Mouse (Mus musculus) common myeloid progenitor, adult 5-6 weeks (primary cell): ENCODE results near the gene Ppp1r16b. TPM values are rescaled to one million over a fixed set of nuclear protein-coding genes. Genes with fewer than 3 reads are reported as not detected.
"Not testable (repeated sequence)": the region's sequence is repeated elsewhere in the genome, so short reads cannot be mapped to it uniquely, and the experiment has no call there.

Source experiments
- ATAC-seq: replicated peaks from 2 replicates; pipeline ENCODE4 v1.8.0; 2016; ENCODE audit warnings: low read depth, mild to moderate bottlenecking, moderate TSS enrichment, inconsistent platforms; ENCODE audit not compliant: poor library complexity, severe bottlenecking
- total RNA-seq: library from RNA; stranded (forward); fragments of 200-1000, 187-1606 nt; gene quantifications from 2 replicates; pipeline ENCODE4 v1.2.3, GENCODE M21; 2017

The Ppp1r16b gene
- total RNA-seq, 1 experiment from 2014 or later = 0.82 TPM

DNA sequence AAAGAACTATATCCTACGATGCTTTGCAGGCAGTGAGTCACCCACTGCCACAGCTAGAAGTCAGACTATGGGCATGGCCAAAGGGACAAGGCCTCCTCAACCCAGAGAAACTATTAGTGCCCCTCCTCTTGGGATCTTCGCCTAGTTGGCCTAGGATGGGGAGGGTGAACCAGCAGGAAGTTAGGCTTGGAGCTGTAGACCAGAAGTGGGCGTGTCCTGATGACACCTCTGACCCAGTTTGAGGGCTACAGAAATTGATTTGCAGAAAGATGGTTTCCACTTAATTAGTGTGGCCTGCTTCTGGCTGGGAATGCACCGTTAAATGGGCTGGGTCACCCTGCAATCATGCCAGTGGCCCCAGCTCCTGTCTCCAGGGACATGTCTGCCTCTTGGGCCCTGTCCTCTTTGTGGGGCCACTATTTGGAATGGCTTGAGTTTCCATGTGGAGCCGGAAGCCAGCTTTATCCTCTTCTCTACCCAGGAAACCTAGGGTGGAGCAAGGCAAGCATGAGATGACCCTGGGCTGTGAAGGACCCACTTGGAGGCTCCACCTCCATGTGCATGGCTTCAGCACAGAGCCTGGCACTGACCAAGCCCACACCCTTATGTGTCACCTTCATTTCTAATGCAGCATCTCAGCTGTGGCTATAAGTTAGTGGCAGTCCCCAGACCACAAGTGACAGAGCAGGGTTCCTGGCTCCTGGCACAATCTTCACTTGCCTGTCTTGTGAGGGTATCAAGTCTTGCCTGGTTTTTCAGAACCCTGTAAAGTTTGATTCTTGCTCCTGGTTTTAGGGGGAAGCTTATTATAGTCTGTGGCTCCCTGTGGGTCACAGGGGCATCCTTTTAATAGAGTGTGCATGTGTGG lies 52.6 kb downstream of the Ppp1r16b start:
- no peak for ATAC-seq

DNA sequence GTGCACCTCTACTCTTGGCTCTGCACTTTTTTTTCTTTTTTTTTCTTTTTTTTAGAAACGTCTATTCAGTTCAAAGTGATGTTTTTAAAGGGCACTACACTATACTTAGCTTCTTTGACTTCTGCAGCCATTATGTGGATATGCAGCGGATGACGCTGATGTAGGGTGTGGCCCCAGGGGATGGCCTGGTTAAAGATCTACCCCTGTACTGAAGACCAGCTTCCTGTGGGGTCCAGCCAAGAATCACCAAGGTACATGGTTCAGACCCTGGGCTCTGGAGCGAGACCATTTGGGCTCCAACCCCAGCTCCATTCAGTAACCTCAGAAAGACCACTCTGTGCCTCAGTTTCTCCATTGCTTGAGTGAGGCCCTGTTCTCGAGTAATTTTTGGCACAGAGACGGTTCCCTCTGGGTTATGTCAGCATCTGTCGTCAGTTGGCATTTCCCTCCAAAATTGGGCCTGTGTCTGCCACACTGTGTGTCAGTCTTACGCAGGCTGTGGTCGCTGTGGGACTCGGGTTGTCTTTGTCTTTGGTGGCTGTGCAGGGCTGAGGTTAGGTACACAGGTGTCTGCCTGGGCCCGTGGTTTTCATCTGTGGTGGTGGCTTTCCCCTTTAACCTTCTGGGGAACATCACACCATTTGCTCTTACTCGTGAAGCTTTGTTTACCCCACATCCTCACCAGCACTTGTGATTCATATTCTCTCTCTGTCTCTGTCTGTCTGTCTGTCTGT lies 53.8 kb downstream of the Ppp1r16b start:
- ATAC-seq = no peak

DNA sequence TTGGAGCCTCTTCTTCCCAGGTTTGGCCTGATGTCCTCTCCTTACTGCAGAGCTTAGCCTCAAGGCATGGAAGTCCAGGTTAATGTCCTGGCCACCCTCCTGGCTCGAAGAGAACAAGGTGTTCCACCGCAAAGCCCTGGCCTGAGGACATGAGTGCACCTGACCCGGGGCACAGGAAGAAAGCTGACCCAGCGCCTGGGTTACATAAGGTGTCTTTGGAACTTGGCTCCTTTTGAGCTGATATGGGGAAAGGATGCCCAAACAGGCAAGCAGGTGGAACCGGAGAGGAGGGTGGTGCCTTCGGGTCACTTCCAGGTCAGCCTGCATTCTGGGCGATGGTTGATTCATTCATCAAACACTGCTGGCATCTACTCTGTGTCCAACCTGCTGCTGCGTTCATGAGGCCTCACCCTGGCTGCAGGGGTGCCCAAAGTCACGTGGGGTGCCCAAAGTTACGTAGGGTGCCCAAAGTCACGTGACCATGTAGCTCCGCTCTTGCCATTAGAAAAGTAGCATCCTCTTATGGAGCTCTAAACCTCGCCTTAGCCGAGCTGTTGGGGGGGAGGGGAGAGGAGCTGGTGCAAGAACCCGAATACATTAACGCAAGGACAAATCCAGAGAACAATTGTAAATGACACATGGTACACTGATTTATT lies 55.6 kb downstream of the Ppp1r16b start:
- no peak for ATAC-seq

DNA sequence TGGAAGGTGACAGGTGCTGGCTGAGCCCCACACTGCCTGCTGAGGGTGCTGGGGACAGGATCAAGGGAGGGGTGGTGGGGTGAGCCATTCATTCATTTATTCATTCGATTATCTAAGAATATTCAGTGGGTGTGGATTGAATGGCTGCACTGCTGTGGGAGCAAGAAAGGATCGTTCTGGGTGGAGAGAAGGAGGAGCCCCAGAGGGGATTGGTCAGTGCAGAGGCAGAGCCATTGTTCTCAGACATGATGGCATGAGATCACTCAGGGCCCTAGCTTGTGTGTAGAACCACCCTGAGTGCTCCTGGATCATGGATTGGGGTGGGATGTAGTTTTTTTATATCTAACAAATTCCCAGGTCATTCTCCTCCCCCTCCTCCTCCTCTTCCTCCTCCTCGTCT lies 56.3 kb downstream of the Ppp1r16b start:
- no peak for ATAC-seq

DNA sequence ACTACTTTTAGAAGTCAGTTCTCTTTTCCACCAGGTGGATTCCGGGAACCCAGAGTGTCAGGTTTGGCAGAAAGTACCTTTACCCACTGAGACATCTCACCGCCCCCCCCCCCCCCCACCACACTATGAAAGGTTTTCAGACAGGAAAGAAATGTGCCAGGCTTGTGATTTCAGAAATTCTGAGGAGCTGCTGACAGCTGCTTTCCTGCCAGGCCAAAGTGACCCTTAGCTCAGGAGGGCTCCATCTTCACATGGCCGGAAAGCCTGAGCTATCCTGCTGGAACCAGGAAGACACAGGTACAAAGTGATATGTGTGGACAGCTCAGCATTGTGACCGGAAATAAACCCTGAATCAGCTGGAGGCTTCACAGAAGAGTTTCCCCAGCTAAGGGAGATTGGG lies 56.9 kb downstream of the Ppp1r16b start:
- ATAC-seq = no peak

DNA sequence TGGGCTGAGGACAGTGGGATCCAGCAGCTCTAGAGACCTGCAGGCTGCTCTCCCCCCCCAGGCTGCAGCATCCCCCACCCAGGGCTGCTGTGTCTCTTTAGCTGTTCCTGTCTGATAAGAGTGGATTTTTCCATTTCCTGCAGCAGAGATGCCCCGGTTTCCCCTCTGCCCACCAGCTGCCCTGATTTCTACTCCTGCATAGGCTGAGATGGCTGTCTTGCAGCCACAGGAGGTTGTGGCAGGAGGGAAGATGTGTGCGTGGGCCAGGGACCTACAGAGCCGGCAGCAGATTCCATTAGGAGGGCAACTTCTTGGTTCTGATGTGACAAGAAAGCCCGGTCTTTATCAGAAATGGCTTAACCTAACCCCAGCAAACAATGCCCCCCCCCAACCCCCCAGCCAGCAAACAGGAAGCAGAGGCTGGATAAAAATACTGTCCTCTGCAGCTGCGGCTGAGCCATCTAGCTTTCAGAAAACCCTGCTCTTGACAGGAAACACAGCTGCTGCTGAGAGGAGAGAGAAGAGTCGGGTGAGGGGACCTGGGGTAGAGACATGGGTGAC lies 57.9 kb downstream of the Ppp1r16b start:
- ATAC-seq = peak; percentile 79

DNA sequence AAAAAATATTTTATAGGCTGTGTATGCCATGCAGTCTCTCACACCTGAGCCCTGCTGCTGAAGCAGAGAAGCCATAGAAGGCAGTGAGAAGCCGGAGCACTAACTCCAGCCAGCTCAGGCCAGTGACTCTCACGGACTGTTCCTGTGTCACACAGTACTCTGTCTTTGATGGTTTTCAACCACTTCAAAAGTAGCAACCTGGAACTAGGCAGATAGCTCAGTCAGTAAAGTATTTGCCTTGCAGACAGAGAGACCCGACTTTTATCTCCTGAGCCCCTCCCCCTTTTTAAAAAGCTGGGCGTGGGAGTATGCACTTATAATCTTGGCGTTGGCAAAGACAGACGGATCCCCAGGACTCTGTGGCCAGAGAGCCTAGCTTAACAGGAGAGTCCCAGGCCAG lies 58.6 kb downstream of the Ppp1r16b start:
- ATAC-seq = no peak

DNA sequence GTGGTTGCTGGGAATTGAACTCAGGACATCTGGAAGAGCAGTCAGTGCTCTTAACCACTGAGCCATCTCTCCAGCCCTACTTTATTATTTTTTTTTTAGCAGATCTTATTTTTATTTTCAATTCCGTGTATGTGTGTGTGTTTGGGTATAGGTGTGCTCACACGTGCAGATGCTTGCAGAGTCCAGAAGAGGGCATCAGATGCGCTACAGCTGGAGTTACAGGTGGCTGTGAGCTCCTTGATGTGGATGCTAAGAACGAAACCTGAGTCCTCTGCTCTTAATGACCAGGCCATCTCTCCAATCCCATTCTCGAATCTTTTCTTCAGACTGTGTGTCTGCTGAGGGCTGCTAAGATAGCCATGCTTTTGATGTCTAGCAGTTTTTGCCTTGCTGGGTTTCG lies 61.1 kb downstream of the Ppp1r16b start:
- no peak for ATAC-seq

DNA sequence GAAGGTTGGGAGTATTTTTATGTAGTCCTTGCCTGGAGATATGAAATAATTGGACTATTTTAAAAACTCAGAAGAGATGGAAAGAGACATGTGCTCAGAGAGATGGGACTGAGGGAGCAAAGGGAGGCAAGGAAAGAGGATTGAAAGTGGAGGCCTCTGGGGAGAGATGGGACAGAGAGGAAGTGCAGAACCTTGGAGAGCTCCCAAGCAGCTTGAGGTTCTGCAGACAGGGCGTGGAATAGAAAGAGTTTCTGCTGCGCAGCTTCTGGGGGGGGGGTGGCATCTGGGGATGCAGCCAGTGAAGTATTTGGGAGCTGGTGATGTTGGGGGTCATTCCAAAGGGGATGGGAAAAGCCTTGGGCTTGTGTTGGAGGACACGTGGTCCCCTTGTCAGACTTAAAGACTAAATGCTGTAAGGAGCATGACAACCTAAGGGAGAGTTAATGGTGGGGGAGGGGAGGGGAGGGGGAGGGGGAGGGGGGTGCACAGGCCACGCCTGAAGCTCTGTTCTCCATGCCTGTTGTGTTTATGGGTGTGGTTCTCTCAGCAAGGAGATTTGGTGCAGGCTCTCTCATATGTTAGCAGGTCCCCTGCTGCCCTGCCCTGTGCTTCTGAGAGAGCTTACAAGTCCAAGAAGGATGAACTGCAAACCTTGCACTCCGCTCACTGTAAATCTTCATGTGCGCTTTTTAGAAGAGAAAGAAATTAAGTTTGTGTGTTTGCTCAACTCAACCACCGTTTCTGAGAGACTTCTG lies 63.0 kb downstream of the Ppp1r16b start:
- peak; percentile 56 for ATAC-seq

DNA sequence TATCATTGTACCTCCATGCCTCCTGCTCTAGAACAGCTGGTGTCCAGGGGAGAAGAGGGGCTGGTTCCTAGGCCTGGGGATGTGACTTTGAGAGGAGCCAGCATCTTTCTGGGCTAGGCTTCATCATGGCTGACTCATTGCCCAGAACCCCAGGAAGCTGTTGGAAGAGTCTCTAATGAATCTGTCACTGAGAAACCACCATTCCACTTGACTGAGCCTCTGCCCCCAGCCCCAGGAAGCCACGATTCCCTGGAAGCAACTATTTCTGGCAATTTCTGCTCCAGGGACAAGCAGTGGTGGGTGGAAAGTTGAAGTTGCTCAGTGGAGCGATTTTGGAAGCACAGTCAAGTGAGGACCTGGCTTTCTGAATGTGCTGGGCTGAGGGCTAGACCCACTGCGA lies 65.7 kb downstream of the Ppp1r16b start:
- ATAC-seq = no peak

DNA sequence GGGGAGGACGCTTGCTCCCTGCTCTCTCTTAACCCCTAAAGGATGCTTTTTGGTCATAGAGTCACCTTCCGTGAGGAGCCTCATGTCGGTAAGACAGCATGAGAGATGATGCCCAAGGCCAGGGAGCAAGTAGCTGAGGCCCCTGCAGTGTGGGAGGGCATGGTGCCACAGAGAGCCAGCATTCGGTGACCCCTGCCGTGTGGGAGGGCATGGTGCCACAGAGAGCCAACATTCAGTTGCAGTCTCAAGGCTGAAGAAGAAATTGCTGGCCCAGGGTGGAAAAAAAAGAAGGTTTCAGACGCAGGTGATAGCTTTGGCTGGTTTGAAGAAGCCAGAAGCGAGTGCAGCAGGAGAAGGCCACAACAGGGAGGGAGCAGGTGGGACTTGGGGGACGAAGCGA lies 67.3 kb downstream of the Ppp1r16b start:
- ATAC-seq = no peak

DNA sequence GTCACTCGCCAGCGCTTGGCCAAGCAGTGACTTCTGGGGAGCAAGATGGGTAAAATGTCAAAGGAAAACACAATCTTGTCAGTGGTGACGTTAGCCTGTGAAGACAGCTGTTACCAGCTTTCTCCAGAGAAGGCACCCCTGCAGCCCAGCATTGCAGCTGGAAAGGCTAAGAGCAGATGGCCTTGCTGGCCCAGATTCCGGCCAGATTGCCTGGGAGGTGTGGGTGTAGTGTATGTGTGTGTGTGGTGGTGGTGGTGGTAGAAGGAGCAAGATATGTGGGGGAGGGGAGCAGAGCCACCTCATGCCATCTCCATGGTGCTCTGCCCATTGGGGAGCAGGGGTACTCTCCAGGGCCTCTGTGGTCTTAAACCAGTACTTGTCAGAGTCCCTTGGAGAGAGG lies 67.9 kb downstream of the Ppp1r16b start:
- no peak for ATAC-seq

DNA sequence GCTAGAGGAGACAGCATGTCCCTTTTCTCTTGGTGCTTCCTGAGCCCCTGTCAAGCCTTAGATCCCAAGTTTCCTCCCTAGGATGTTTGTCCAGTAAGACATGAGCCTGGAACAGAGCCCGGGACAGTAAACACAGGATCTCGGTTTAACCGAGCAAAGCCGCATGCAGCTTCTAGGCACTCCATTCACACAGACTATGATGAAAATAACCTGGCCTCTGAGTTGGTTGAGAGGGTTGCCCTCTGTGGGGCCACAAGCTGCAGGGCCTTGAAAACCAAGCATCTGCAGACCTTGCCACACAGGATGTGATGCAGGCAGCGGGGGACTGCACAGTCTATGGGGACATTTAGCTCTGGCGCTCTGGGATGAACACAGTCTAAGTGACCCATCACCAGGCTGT lies 68.7 kb downstream of the Ppp1r16b start:
- peak; percentile 79 for ATAC-seq

DNA sequence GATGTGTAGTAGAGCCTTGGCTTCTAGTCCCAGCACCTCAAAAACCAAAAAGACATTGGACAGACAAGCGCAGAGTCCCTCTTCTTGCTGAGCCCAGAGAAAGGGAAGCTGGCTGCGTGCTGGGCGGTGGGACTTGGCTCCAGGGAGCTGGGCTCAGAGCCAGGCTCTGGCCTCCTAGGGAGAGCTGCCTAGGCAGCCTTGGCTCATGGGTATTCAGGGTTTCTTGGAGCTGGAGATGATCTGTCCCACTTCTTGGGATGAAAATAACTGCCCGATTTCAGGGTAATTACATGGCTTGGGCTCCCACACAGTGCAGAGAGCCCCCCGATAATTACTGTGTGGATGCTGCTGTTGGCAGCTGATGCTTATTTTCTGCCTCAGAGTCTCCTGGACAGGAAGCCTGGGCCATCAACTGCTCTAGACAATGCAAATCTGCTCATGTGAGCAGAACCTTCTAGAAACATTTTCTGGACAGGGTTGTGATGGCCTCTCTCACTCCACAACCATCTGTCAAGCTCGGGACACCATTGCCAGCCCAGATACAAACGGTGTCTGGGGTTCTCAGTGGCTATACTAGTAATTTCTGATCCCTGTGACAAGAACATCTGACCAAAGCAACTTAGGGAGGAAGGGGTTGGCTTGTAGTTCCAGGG lies 69.4 kb downstream of the Ppp1r16b start:
- ATAC-seq = peak; percentile 17; the same call in 1 of the 2 replicates

DNA sequence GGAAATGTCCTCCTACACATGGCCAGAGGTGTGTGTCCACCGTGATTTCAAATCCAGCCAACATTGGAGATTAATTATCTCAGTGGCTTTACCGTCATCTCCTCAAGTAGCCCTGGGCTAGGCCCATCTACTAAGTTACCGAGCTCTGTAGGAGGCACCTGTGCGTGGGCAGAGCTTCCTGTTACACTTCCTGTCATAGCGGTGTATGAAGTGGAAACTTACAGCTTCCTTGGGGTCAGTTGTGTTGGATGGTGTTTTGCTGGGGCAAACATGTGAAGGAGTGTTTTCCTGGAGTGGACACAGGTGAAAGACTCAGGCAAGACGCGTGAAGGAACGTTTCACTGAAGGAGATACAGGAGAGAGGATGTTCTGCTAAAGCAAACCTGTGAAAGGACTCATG lies 70.1 kb downstream of the Ppp1r16b start:
- ATAC-seq = no peak

DNA sequence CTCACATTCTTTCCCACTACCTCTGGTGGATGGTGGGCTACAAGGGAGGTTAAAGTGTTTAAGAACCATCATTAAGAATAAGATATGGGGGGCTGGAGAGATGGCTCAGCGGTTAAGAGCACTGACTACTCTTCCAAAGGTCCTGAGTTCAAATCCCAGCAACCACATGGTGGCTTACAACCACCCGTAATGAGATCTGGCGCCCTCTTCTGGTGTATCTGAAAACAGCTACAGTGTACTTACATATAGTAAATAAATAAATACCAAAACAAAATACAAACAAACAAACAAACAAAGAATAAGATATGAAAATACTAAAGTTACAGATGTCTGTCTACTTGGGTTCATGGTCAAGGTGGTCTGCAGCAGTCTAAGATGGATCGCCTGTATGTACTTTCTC lies 71.0 kb downstream of the Ppp1r16b start:
- ATAC-seq = not testable (repeated sequence)

DNA sequence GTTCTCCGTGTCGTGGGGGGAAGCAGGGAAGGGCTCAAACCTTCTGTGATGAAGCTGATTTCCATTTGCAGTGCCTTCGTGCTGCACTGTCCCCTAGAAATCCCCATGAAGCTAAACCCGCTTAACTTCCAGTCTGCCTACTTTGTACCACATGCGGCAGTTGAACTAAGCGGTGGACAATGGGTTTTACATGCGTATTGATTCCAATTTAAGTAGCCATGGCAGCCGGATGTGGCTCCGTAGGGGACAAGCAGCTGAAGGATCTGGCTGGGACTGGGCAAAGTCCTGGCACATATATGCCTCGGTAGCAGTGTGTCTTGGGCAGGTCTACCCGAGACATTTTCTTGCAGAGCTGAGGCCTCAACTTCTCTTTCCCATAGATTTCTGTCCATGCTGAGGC lies 73.4 kb downstream of the Ppp1r16b start:
- no peak for ATAC-seq

DNA sequence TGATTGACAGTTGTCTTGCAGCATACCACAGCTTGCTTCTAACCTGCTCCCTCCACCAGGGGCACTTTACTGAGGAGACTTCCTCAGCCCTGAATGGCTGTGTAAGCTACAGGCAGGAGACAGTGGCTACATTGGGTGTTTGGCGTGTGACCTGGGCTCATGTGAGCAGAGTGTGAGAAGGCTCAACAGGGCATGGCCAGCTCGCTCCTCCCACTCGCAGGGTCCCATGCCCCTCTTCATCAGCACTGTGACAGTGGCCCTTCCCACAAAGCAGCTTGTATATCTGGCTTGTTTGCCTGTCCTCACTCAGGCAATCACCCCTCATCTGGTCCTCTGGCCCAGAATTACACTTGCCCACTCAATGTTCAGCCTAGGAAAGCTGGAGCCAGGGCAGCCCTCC lies 73.9 kb downstream of the Ppp1r16b start:
- no peak for ATAC-seq

DNA sequence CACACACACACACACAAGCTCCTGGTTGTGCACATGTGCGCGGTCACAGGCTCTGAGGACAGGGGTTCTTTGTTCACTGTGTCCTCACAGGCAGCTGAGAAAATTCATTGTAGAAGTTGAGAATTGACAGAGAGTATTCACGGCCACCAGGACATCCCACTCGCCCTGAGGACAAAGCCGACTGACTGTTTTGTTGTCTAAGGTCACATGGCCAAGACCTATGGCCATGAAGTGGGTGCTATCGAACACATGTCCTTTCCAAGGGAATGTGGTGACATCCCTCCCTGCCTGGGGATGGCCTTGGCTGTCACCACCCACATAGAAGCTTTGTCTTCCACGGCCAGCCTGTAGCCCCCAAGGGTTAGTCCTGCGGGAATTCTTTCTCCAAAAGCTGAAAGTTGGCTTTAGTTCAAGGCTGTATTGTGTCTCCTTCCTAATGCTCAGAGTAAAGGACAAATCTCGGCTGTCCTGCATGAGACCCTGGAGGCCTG lies 75.9 kb downstream of the Ppp1r16b start:
- no peak for ATAC-seq
